Mouse (Mus musculus): ENCODE results near the gene Fgfr2.
"Not testable (repeated sequence)": the region's sequence is repeated elsewhere in the genome, so short reads cannot be mapped to it uniquely, and the experiment has no call there.

Fgfr2 gene

GRCm38 (mm10) chr7:130695669-130696338 lies 2427.3 kb downstream of the Fgfr2 start:
- DNase-seq (ENCODE audit: low spot score) = no peak

DNA sequence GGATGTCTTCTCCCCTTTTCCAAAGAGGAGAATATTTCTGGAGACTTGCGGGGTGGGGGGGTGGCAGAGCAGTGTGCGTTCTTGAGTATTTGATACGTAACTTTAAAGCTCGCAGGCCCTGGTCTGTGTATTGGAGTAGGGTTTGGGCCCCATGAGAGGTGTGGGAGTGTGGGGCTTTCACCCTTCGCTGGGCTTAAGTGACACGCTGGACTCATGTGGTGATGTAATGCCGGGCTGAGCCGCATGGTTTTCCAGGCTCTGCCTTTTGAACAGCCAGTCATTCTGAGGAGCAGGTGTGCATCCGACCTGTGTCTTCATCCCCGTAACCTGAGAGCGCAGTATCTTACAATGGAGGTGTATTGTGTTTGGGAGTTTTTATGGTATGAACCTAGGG lies 2429.4 kb downstream of the Fgfr2 start:
- no peak for DNase-seq (ENCODE audit: low spot score)

DNA sequence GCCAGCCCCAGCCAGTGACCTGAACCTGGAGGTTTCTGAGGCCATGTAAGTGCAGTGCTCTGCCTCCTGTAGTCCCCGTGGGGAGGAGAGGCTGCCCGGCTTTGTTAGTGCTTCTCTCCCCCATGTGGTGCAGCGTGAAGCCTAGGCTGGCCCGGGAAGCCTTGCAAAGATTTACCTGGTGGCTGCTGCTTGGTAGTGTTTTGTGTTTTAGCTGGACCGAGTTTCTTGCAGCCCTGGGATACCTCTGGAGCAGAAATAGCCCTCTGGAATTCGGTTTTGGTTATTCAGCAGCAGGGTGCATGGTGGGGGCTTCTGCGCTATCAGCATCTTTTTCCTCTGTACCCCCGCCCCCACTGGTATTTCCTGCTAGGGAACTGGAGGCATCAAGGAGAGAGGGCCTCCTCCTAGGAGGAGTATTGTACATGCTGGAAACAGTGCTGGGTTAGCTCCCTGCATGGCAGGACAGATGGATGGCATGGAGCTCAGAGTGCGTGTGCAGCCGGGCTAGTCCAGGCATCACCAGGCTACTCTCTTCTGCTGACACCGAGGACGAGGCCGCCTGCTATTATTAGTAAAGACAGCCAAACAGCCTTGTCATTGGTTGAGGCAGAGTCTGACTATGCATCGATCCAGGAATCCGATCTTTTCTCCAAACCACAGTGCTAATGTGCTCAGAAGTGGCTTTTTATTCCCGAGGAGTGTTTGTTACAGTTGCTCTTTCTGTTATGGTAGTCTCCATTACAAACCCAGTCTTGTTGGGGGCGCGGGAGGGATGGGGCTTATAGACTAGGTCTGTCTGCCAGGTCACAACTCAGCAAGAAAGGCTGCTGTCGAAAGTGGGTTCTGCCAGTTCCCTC lies 2430.0 kb downstream of the Fgfr2 start:
- DNase-seq (ENCODE audit: low spot score) = peak; percentile 25

- peak; percentile 57 for DNase-seq (ENCODE audit: low spot score)
Measured at GRCm38 (mm10) chr7:130692392-130692942, 2430.7 kb downstream of the Fgfr2 start.

DNA sequence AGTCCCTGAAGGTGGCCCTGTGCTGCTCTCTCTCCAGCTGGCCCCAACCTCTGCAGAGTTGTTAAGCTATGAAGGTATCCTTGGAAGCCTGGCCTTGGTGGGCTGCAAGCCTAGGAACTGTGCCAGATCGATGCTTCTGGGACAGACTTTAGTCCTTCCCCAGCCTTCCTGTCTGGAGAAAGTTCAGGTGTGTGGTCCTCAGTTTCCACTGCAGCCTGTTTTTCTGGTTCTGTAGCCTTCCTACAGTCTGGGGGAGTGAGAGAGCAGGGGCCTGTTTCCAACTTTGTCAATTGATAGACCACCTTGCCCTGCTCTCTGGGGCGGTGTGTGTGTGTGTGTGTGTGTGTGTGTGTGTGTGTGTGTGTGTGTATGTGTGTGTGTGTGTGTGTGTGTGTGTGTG lies 2431.2 kb downstream of the Fgfr2 start:
- no peak for DNase-seq (ENCODE audit: low spot score)

DNA sequence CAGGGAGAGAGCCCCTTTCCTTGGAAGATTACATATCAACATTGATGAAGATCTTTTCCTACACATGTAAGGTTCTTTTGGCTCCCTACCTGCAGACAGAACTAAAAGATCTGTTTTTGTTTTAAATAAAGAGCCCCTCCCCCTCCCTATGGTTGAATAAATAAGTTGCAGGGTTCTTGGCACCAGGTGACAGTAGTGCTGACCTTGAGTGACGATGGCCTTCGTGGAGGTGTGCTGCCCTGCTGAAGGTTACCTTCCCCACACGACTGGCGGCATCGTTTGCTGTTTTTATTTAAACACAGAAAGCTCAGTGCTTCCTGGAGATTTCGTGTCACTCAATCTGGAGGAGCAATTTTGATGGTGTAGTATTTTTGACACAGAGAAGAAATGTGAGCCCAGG lies 2432.3 kb downstream of the Fgfr2 start:
- no peak for DNase-seq (ENCODE audit: low spot score)

DNA sequence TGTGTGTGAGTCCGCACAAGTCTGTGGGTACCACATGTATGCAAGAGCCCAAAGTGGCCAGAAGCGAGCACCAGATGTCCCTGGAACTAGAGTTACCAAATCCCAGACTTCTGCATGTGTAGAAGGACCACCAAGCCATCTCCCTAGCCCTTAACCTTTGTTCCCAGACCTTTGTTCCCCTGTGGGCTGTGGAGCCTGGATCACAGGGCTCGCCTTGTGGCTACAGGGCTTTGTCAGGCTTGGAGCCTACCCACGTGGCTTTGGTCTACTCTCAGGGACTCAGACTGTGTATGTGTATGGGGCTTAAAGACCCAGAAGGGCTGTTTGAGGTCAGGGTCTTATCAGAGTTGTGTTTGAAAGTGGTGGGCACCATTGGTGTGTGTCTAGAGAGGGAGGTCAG lies 2434.5 kb downstream of the Fgfr2 start:
- no peak for DNase-seq (ENCODE audit: low spot score)

DNA sequence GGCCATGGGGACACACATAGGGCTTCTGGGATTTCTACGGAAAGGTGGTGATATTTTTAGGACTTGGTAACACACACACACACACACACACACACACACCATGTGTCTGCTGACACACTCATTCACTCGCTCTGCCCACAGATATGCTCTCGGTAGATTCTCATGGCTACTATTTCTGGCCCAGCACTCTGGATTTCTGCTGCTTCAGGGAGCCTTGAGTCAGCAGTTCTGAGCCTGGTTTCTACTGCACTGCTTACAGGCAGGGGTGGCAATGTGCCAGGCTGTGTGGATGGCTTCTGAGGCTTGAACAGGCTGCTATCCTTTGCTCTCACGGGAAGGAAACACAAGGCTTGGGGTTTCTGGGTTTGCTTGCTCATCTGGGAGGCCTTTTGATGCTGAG lies 2441.4 kb downstream of the Fgfr2 start:
- no peak for DNase-seq (ENCODE audit: low spot score)

GRCm38 (mm10) chr7:130678414-130678813 lies 2444.7 kb downstream of the Fgfr2 start:
- no peak for DNase-seq (ENCODE audit: low spot score)

DNA sequence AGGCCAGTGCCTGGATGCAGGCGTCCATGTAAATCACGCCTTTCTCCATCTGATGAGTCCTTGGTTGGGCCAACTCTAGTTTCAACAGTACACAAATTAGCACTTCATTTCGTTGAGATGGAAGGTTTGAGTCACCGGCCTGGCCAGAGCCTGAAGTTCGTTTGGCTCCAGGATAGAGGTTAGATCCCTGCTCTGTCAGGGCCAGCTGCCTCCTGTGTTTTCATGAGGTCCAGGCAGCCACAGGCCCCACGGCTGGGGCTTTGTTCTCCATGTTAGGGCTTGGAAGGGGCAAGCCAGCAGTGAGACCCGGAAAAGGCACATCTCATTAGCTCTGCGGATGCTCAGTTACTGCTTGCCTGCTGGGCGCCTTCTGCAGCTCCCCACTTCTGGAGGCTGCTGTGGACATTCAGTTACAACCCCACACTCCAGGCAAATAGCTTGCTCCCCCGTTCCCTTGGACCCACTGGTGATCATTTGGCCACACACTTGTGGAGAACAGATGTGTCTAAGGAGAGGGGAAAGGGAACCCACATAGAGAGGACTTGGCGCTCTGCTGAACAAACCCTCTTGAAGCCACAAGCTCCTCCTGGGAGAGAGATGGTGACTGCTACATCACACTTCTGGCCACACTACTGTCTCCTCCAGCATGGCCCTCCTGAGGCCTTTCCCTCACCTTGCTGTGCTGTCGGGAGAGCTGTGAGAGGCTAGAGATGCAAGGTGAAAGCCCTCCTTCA lies 2445.4 kb downstream of the Fgfr2 start:
- DNase-seq (ENCODE audit: low spot score) = no peak

DNA sequence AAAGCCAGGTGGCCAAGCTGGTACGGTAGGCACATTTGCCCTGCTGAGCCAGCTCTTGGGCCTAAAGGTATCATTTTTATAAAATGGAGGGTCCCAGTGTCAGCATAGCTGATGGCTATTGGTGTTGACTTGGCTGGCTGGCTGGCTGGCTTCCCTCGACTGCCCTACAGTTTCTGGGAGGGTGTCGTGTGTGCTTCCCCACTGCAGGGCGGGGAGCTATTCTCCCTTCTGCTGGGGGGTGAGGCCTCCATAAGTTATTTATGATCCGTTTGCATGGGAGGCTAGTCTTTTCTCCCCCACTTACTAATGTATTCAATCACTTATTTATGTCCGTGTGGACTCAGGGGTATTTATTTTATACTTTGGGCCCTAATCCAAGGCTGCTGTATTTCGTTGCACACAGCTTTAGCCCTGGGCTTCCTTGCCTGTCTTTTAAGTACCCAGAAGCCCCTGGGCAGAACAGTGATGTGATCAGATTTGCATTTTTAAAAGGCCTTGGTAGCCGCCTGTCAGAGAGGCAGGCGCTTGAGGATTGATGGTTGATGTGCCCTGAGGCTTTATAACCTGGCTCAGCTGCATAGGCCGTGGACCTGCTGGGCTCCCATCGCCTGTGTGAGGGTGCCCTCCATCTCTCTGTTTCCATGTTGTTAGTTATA lies 2446.1 kb downstream of the Fgfr2 start:
- no peak for DNase-seq (ENCODE audit: low spot score)

GRCm38 (mm10) chr7:130674526-130674925 lies 2448.6 kb downstream of the Fgfr2 start:
- no peak for DNase-seq (ENCODE audit: low spot score)

DNA sequence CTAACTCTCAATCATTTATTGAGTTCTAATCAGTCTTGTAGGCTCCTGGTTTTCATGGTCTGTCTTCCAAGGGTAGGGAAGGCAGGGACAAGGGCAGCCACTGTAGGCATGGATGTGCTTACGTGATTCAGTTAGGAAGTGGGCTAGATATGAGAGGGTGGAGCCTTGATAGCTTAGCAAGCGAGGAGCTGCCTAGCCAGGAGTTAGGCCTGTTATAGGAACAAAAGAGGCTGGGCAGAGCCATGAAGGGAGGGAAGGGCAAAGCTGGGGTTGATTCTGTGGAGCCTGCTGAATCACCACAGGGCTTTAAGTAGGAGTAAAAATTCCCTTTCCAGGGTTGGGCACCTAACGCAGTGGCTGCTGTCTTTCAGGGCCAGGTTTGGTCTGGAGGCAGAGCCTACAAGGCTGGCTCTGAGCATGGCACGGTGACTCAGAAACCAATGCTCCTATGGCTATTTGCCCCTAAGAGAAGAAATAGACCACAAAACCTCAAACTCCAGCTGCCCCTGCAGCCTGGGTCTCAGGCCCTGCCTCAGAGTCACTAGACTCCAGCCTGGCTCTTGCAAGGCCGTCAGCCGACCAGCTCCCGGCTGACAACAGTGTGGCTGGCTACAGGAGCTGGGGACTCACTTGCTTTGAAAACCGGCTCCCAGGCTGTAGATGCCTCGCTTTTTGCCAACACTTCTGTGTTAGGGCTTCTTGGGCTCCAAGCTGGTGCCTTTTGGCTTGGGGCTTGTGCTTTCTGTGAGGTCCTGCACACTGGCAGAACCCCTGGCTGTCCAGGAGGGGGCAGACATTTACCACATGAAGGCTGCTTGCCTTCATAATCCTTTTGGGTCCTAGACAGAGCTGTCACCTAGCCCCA lies 2449.7 kb downstream of the Fgfr2 start:
- DNase-seq (ENCODE audit: low spot score) = peak; percentile 7

- no peak for DNase-seq (ENCODE audit: low spot score)
Measured at GRCm38 (mm10) chr7:130671301-130671700, 2451.8 kb downstream of the Fgfr2 start.

GRCm38 (mm10) chr7:130670358-130670757 lies 2452.8 kb downstream of the Fgfr2 start:
- DNase-seq (ENCODE audit: low spot score) = no peak

DNA sequence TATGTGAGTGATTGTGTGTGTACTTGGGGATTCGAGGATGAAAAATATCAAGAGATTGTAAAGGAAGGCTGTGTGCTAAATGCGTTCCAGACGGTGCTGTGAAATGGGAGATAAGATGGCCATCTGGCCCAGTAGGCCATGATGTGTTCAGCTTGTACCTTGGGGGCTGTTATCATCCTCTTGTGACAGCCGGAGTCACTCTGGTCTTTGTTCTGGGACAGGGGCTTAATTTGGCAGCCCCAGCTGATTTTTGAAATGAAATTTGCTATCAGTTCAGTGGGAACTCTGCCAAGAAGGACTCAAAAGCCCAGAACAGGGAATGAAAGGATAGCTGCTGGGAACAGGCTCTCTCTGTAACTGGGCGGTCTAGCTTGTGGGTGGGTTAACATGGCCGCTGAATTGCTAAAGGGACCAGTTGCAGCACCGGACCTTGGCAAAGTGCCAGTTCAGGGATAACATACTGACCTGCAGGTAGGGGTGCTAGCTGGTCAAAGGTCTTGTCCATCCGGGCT lies 2453.7 kb downstream of the Fgfr2 start:
- DNase-seq (ENCODE audit: low spot score) = no peak

- DNase-seq (ENCODE audit: low spot score) = no peak
Measured at GRCm38 (mm10) chr7:130668729-130669281, 2454.3 kb downstream of the Fgfr2 start.

- DNase-seq (ENCODE audit: low spot score) = not testable (repeated sequence)
Measured at GRCm38 (mm10) chr7:130668013-130668412, 2455.1 kb downstream of the Fgfr2 start.

- no peak for DNase-seq (ENCODE audit: low spot score)
Measured at GRCm38 (mm10) chr7:130665358-130665757, 2457.8 kb downstream of the Fgfr2 start.

DNA sequence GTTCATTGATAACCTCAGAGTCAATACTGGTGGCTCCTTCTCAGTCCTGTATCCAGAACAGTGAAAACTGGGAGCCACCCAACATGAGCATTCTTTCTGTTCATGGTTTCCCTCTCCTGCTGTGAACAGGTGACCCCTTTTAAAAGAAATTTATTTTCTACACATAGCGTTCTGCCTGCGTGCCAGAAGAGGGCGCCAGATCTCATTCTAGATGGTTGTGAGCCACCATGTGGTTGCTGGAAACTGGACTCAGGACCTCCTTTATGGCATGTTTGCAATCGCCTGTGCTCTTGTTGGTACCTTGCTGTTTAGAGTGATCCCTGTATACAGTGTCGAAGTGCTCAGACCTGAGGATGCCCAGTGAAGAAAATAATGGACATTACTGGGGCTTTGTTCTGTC lies 2458.5 kb downstream of the Fgfr2 start:
- no peak for DNase-seq (ENCODE audit: low spot score)

Data from T-cell, adult 2 months (primary cell).